Mouse (Mus musculus) forebrain, embryonic 11.5 days (tissue): ENCODE data around the gene Als2cl. TPM values are rescaled to one million over a fixed set of nuclear protein-coding genes. Genes with fewer than 3 reads are reported as not detected.
A peak's percentile ranks its signal among the peaks of the same experiment; 100 is the strongest.

Experiments used
- ATAC-seq: fragments of 200-750 bp; cut with Nextera tagmentation; replicated peaks from 2 replicates; pipeline ENCODE4 v1.8.0; 2017; ENCODE audit warnings: moderate TSS enrichment; ENCODE audit not compliant: low FRiP score
- DNase-seq: peaks from one replicate; pipeline ENCODE4 v3.0.0-alpha.2; 2017; ENCODE audit warnings: low spot score
- H3K27ac ChIP-seq: fragments of 300-500 bp; sonication (generic); 2 replicates; pipeline ENCODE4 v1.5.1; 2014; ENCODE audit warnings: low read depth, low read length
- H3K27me3 ChIP-seq: fragments of 300-500 bp; sonication (generic); 2 replicates; pipeline ENCODE4 v1.6.1; 2014; ENCODE audit warnings: mild to moderate bottlenecking, low read length, mixed read lengths; ENCODE audit not compliant: control insufficient read depth, insufficient read depth
- H3K36me3 ChIP-seq: fragments of 300-500 bp; sonication (generic); 2 replicates; pipeline ENCODE4 v1.6.1; 2014; ENCODE audit warnings: mild to moderate bottlenecking, low read length, moderate library complexity, mixed read lengths; ENCODE audit not compliant: control insufficient read depth, insufficient read depth
- H3K4me1 ChIP-seq: fragments of 300-500 bp; sonication (generic); replicated peaks from 2 replicates; pipeline ENCODE4 v1.6.1; 2014; ENCODE audit warnings: low read length, mixed read lengths; ENCODE audit not compliant: control insufficient read depth, insufficient read depth
- H3K4me2 ChIP-seq: fragments of 300-500 bp; sonication (generic); 2 replicates; pipeline ENCODE4 v1.6.1; 2014; ENCODE audit warnings: low read depth, mild to moderate bottlenecking, low read length, moderate library complexity, mixed read lengths; ENCODE audit not compliant: severe bottlenecking
- H3K4me3 ChIP-seq: fragments of 300-500 bp; sonication (generic); 2 replicates; pipeline ENCODE4 v1.5.1; 2014; ENCODE audit warnings: low read depth, low read length
- H3K9ac ChIP-seq: fragments of 300-500 bp; sonication (generic); 2 replicates; pipeline ENCODE4 v1.6.1; 2014; ENCODE audit warnings: low read length
- H3K9me3 ChIP-seq: fragments of 300-500 bp; sonication (generic); 2 replicates; pipeline ENCODE4 v1.6.1; 2016; ENCODE audit warnings: low read length, mixed read lengths; ENCODE audit not compliant: control insufficient read depth
- WGBS: fragments of 180-500 bp; shearing (Covaris S2); extraction: QIAGEN DNeasy Blood & Tissue Kit; methylation state at CpG from one replicate; pipeline ENCODE4 v1.1.7; 2014; 5-methylcytosine and 5-hydroxymethylcytosine counted together
- polyA plus RNA-seq: library from polyadenylated mRNA; unstranded; fragments of >200 nt; fragmentation: Nextera tagmentation; extraction: Ambion mirVana; gene quantifications from 2 replicates; pipeline ENCODE4 v1.2.1, GENCODE M21; 2014

Gene Als2cl
- polyA plus RNA-seq, 1 experiment from 2014 or later = 1.1 TPM

GRCm38 (mm10) chr9:110874660-110875191, 4.9 kb upstream of the Als2cl start:
- H3K27ac ChIP-seq = no peak overlapping the region
- WGBS = 16% methylated on average over 3 of the region's 3 CpGs
- no peak overlapping the region for H3K4me3 ChIP-seq

GRCm38 (mm10) chr9:110875288-110875695, 4.4 kb upstream of the Als2cl start:
- no peak overlapping the region for H3K9ac ChIP-seq
- no peak overlapping the region for H3K4me3 ChIP-seq
- DNase-seq = no peak
- 0 out of 2 replicates have a peak, but pooled peaks have one; percentile 47 for ATAC-seq
- H3K27ac ChIP-seq = no peak overlapping the region
- 24% methylated on average over 4 of the region's 6 CpGs for WGBS
- H3K36me3 ChIP-seq = no peaks in the 10 kb centered on the region
- H3K4me2 ChIP-seq = no peak overlapping the region
- H3K9me3 ChIP-seq = no peaks in the 10 kb centered on the region
- peaks cover 35% of the 10 kb centered on the region for H3K27me3 ChIP-seq
- peaks cover 2% of the 10 kb centered on the region for H3K4me1 ChIP-seq

More at GRCm38 (mm10) chr9:110874660-110875191, 4.9 kb upstream of the Als2cl start:
- ATAC-seq = peak; percentile 38
- Histone ChIP-seq H3K4me1 (no peaks in the 10 kb centered on the region; the same call in none of the 2 replicates), H3K9me3 (no peaks in the 10 kb centered on the region), H3K9ac (no peak overlapping the region), H3K4me2 (no peak overlapping the region), H3K27me3 (peaks cover 29% of the 10 kb centered on the region), H3K36me3 (no peaks in the 10 kb centered on the region)
- no peak for DNase-seq

- no peak overlapping the region for H3K9ac ChIP-seq
- H3K4me2 ChIP-seq = no peak overlapping the region
- ATAC-seq (no peak), DNase-seq (no peak)
- no peak overlapping the region for H3K27ac ChIP-seq
- H3K27me3 ChIP-seq = peaks cover 44% of the 10 kb centered on the region
- H3K9me3 ChIP-seq = no peaks in the 10 kb centered on the region
- H3K4me3 ChIP-seq = no peak overlapping the region
- WGBS = 85% methylated on average over 1 of the region's 1 CpGs
- H3K4me1 ChIP-seq = peaks cover 3% of the 10 kb centered on the region
- no peaks in the 10 kb centered on the region for H3K36me3 ChIP-seq
Observed at GRCm38 (mm10) chr9:110877353-110877752, 2.3 kb upstream of the Als2cl start.

GRCm38 (mm10) chr9:110877888-110878287, 1.8 kb upstream of the Als2cl start:
- DNase-seq (no peak), ATAC-seq (no peak)
- 85% methylated on average over 5 of the region's 5 CpGs for WGBS
- Histone ChIP-seq H3K4me2 (no peak overlapping the region), H3K4me3 (no peak overlapping the region), H3K9ac (no peak overlapping the region), H3K4me1 (peaks cover 3% of the 10 kb centered on the region), H3K9me3 (no peaks in the 10 kb centered on the region), H3K27ac (no peak overlapping the region), H3K27me3 (peaks cover 40% of the 10 kb centered on the region), H3K36me3 (no peaks in the 10 kb centered on the region)

GRCm38 (mm10) chr9:110879998-110880561, 410 bp downstream of the Als2cl start, which contains the start of gene Tmie:
Gene Tmie (minus strand): TSS chr9:110880113.
- peaks cover 3% of the 10 kb centered on the region for H3K4me1 ChIP-seq

GRCm38 (mm10) chr9:110880772-110881171, 1.1 kb downstream of the Als2cl start:
- Histone ChIP-seq H3K36me3 (no peaks in the 10 kb centered on the region), H3K9me3 (no peaks in the 10 kb centered on the region), H3K27ac (no peak overlapping the region), H3K4me3 (no peak overlapping the region), H3K4me2 (no peak overlapping the region), H3K27me3 (peaks cover 28% of the 10 kb centered on the region), H3K4me1 (peaks cover 3% of the 10 kb centered on the region; the same call in 1 of the 2 replicates), H3K9ac (no peak overlapping the region)
- DNase-seq (no peak), ATAC-seq (no peak)
- WGBS = 79% methylated on average over 4 of the region's 4 CpGs

More at GRCm38 (mm10) chr9:110879998-110880561, 410 bp downstream of the Als2cl start, which contains the start of gene Tmie:
- ATAC-seq (0 out of 2 replicates have a peak, but pooled peaks have one; percentile 17), DNase-seq (peak; percentile 61)
- no peaks in the 10 kb centered on the region for H3K9me3 ChIP-seq
- peak within 1 kb of the TSS; percentile 73 for H3K4me2 ChIP-seq
- H3K9ac ChIP-seq = peak within 1 kb of the TSS; percentile 32
- H3K27ac ChIP-seq = no peak within 1 kb of the TSS
- H3K27me3 ChIP-seq = peaks cover 28% of the 10 kb centered on the region
- H3K36me3 ChIP-seq = no peaks in the 10 kb centered on the region
- under 1% methylated on average over 53 of the region's 57 CpGs for WGBS
- peak within 1 kb of the TSS; percentile 41 for H3K4me3 ChIP-seq

- no peak overlapping the region for H3K27ac ChIP-seq
- ATAC-seq (no peak), DNase-seq (no peak)
- peaks cover 3% of the 10 kb centered on the region; the same call in 1 of the 2 replicates for H3K4me1 ChIP-seq
- no peaks in the 10 kb centered on the region for H3K36me3 ChIP-seq
- no peaks in the 10 kb centered on the region for H3K9me3 ChIP-seq
- 77% methylated on average over 7 of the region's 7 CpGs for WGBS
- H3K4me2 ChIP-seq = no peak overlapping the region
- peaks cover 28% of the 10 kb centered on the region for H3K27me3 ChIP-seq
- H3K4me3 ChIP-seq = no peak overlapping the region
- H3K9ac ChIP-seq = no peak overlapping the region
Observed at GRCm38 (mm10) chr9:110881953-110882352, 2.3 kb downstream of the Als2cl start.

GRCm38 (mm10) chr9:110887388-110888303, 8.0 kb downstream of the Als2cl start:
- DNase-seq (no peak), ATAC-seq (no peak)
- WGBS = 62% methylated on average over 9 of the region's 9 CpGs
- no peaks in the 10 kb centered on the region for H3K4me1 ChIP-seq
- H3K9ac ChIP-seq = no peak overlapping the region
- H3K27me3 ChIP-seq = no peaks in the 10 kb centered on the region
- no peak overlapping the region for H3K27ac ChIP-seq
- no peak overlapping the region for H3K4me3 ChIP-seq
- no peaks in the 10 kb centered on the region for H3K9me3 ChIP-seq
- no peak overlapping the region for H3K4me2 ChIP-seq
- no peaks in the 10 kb centered on the region for H3K36me3 ChIP-seq
